ENCODE assay signal across 23 mouse cellular contexts in genomic region chr6:101303501-101303900, GRCm38 (mm10).
"Had no signal": no experiment of that assay in that cellular context is flagged by ENCODE, and none has a peak within 500 bp of the region (broad histone marks: within the 10 kb centered on the region; RNA-seq: fewer than 3 reads in every experiment).

No protein-coding gene starts in this region.

- H3K9me3 ChIP-seq: intestine, embryonic 15.5 days; kidney, embryonic 15.5 days; limb, embryonic 12.5 days; limb, embryonic 15.5 days; lung, embryonic 15.5 days; midbrain, embryonic 10.5 days; midbrain, embryonic 13.5 days; neural tube, embryonic 13.5 days had no signal

- H3K36me3 ChIP-seq: intestine, embryonic 15.5 days; kidney, embryonic 15.5 days; limb, embryonic 12.5 days; limb, embryonic 15.5 days; lung, embryonic 15.5 days; midbrain, embryonic 10.5 days; midbrain, embryonic 13.5 days; neural tube, embryonic 13.5 days had no signal

- H3K4me2 ChIP-seq: intestine, embryonic 15.5 days; kidney, embryonic 15.5 days; limb, embryonic 12.5 days; limb, embryonic 15.5 days; lung, embryonic 15.5 days; midbrain, embryonic 13.5 days; neural tube, embryonic 13.5 days had no signal

- H3K27ac ChIP-seq: intestine, embryonic 15.5 days; kidney, embryonic 15.5 days; limb, embryonic 12.5 days; limb, embryonic 15.5 days; lung, embryonic 15.5 days; midbrain, embryonic 10.5 days; midbrain, embryonic 13.5 days; neural tube, embryonic 13.5 days; stomach, postnatal 0 days had no signal

- H3K27me3 ChIP-seq: intestine, embryonic 15.5 days; kidney, embryonic 15.5 days; limb, embryonic 12.5 days; limb, embryonic 15.5 days; lung, embryonic 15.5 days; midbrain, embryonic 13.5 days had no signal

- ATAC-seq: intestine, embryonic 15.5 days; midbrain, embryonic 13.5 days; midbrain, embryonic 16.5 days had no signal

- H3K9ac ChIP-seq: intestine, embryonic 15.5 days; kidney, embryonic 15.5 days; limb, embryonic 12.5 days; limb, embryonic 15.5 days; lung, embryonic 15.5 days; midbrain, embryonic 13.5 days; neural tube, embryonic 13.5 days had no signal

- DNase-seq: kidney, adult 11 months; kidney, adult 8-10 months; kidney, postnatal 10 days; kidney, postnatal 4 days; left cerebral cortex, postnatal 4 days; lung, adult 18-20 months; lung, postnatal 10 days; lung, postnatal 36 days; right cerebral cortex, postnatal 4 days; thymus, adult 2 months; thymus, postnatal 14 days; thymus, postnatal 4 days had no signal

- H3K4me3 ChIP-seq: intestine, embryonic 15.5 days; kidney, embryonic 15.5 days; limb, embryonic 12.5 days; limb, embryonic 15.5 days; lung, embryonic 15.5 days; midbrain, embryonic 10.5 days; midbrain, embryonic 13.5 days; myocyte; neural tube, embryonic 13.5 days had no signal
